Mouse (Mus musculus) layer of hippocampus, adult 9-11 months (tissue): ENCODE measurements around the gene Rnaseh2b.
A peak's percentile ranks its signal among the peaks of the same experiment; 100 is the strongest.

ENCODE experiments used
- DNase-seq: peaks from one replicate; pipeline ENCODE4 v3.0.0; 2022

Gene Rnaseh2b

GRCm38 (mm10) chr14:62322581-62323344, 30.4 kb downstream of the Rnaseh2b start:
- no peak for DNase-seq

- no peak for DNase-seq
Measured at GRCm38 (mm10) chr14:62323457-62323856, 31.1 kb downstream of the Rnaseh2b start.

GRCm38 (mm10) chr14:62324943-62325342, 32.6 kb downstream of the Rnaseh2b start:
- DNase-seq: no peak

- DNase-seq: no peak
Measured at GRCm38 (mm10) chr14:62326026-62326425, 33.6 kb downstream of the Rnaseh2b start.

- no peak for DNase-seq
Measured at GRCm38 (mm10) chr14:62327171-62327570, 34.8 kb downstream of the Rnaseh2b start.

- no peak for DNase-seq
Measured at GRCm38 (mm10) chr14:62328606-62329005, 36.2 kb downstream of the Rnaseh2b start.

GRCm38 (mm10) chr14:62329631-62330030, 37.2 kb downstream of the Rnaseh2b start:
- no peak for DNase-seq

GRCm38 (mm10) chr14:62331457-62331856, 39.1 kb downstream of the Rnaseh2b start:
- no peak for DNase-seq

GRCm38 (mm10) chr14:62331866-62332619, 39.7 kb downstream of the Rnaseh2b start:
- DNase-seq: peak; percentile 78

GRCm38 (mm10) chr14:62333909-62334687, 41.7 kb downstream of the Rnaseh2b start:
- DNase-seq: no peak

- DNase-seq: no peak
Measured at GRCm38 (mm10) chr14:62339196-62339595, 46.8 kb downstream of the Rnaseh2b start.

GRCm38 (mm10) chr14:62341887-62342642, 49.7 kb downstream of the Rnaseh2b start:
- no peak for DNase-seq

GRCm38 (mm10) chr14:62342643-62343144, 50.3 kb downstream of the Rnaseh2b start:
- DNase-seq: no peak

GRCm38 (mm10) chr14:62346570-62346969, 54.2 kb downstream of the Rnaseh2b start:
- no peak for DNase-seq

GRCm38 (mm10) chr14:62347103-62347502, 54.7 kb downstream of the Rnaseh2b start:
- no peak for DNase-seq

GRCm38 (mm10) chr14:62349786-62350185, 57.4 kb downstream of the Rnaseh2b start:
- no peak for DNase-seq

- no peak for DNase-seq
Measured at GRCm38 (mm10) chr14:62350186-62350585, 57.8 kb downstream of the Rnaseh2b start.

GRCm38 (mm10) chr14:62350890-62351289, 58.5 kb downstream of the Rnaseh2b start:
- DNase-seq: no peak

- DNase-seq: no peak
Measured at GRCm38 (mm10) chr14:62353372-62353771, 61.0 kb downstream of the Rnaseh2b start.

- no peak for DNase-seq
Measured at GRCm38 (mm10) chr14:62353793-62354192, 61.4 kb downstream of the Rnaseh2b start.

- no peak for DNase-seq
Measured at GRCm38 (mm10) chr14:62355201-62355600, 62.8 kb downstream of the Rnaseh2b start.

GRCm38 (mm10) chr14:62361263-62361980, 69.0 kb downstream of the Rnaseh2b start:
- DNase-seq: no peak
